Mouse (Mus musculus) MEL (cell line): ENCODE results near the gene Dpf3. TPM values are rescaled to one million over a fixed set of nuclear protein-coding genes. Genes with fewer than 3 reads are reported as not detected.

Experiments
- DNase-seq: peaks from one replicate; pipeline ENCODE4 v3.0.0; 2011; ENCODE audit warnings: low read depth, low spot score
- H3K27ac ChIP-seq: 2 replicates; pipeline ENCODE4 v1.5.1; 2012; ENCODE audit warnings: low read depth, mild to moderate bottlenecking, control low read depth, low read length, moderate library complexity; ENCODE audit not compliant: control insufficient read depth
- H3K27me3 ChIP-seq, 2 experiments: fragments of 150-350 bp in 1 of 2; sonication (generic) in 1 of 2; 2 replicates each; pipeline ENCODE4 v1.6.1; 2012; ENCODE audit warnings: low read length in 2 of 2, mild to moderate bottlenecking in 2 of 2, improper control_type of control experiment in 1 of 2, moderate library complexity in 1 of 2; ENCODE audit not compliant: insufficient read depth in 2 of 2, control insufficient read depth in 1 of 2
- H3K36me3 ChIP-seq, 2 experiments: 2 replicates each; pipeline ENCODE4 v1.6.1; 2012 to 2014; ENCODE audit warnings: low read length in 2 of 2, improper control_type of control experiment in 1 of 2, inconsistent platforms in 1 of 2, mild to moderate bottlenecking in 1 of 2; ENCODE audit not compliant: insufficient read depth in 2 of 2, control insufficient read depth in 1 of 2
- H3K4me1 ChIP-seq, 2 experiments: fragments of 150-350 bp in 1 of 2; sonication (generic) in 1 of 2; 2 replicates each; pipeline ENCODE4 v1.6.1; 2012; ENCODE audit warnings: low read length in 2 of 2, improper control_type of control experiment in 1 of 2, mild to moderate bottlenecking in 1 of 2; ENCODE audit not compliant: insufficient read depth in 2 of 2, control insufficient read depth in 1 of 2
- H3K4me3 ChIP-seq, 2 experiments: fragments of 150-350 bp in 1 of 2; sonication (generic) in 1 of 2; 2 replicates each; pipeline ENCODE4 v1.5.1; 2012; ENCODE audit warnings: low read depth in 2 of 2, low read length in 2 of 2, mild to moderate bottlenecking in 2 of 2, moderate library complexity in 2 of 2, control low read depth in 1 of 2, improper control_type of control experiment in 1 of 2; ENCODE audit not compliant: control insufficient read depth in 1 of 2, insufficient read depth in 1 of 2
- H3K79me2 ChIP-seq: 2 replicates; pipeline ENCODE4 v1.6.1; 2012; ENCODE audit warnings: mild to moderate bottlenecking, low read length, moderate library complexity; ENCODE audit not compliant: control insufficient read depth, poor library complexity, insufficient read depth
- H3K9ac ChIP-seq: 2 replicates; pipeline ENCODE4 v1.6.1; 2012; ENCODE audit warnings: low read depth, mild to moderate bottlenecking, control low read depth, low read length, moderate library complexity; ENCODE audit not compliant: control insufficient read depth, poor library complexity, severe bottlenecking
- H3K9me3 ChIP-seq: fragments of 150-350 bp; sonication (generic); replicated peaks from 2 replicates; pipeline ENCODE4 v1.6.1; 2012; ENCODE audit warnings: mild to moderate bottlenecking, low read length, improper control_type of control experiment, moderate library complexity; ENCODE audit not compliant: insufficient read depth
- CHD2 ChIP-seq: IDR thresholded peaks from 2 replicates; pipeline ENCODE4 v1.6.1; 2011; ENCODE audit warnings: low read length, improper control_type of control experiment
- ELF1 ChIP-seq: IDR thresholded peaks from 2 replicates; pipeline ENCODE4 v1.6.1; 2014; ENCODE audit warnings: low read depth, mild to moderate bottlenecking, inconsistent platforms, low read length, improper control_type of control experiment, moderate library complexity
- EP300 ChIP-seq, 2 experiments: IDR thresholded peaks; 2 replicates each; pipeline ENCODE4 v1.6.1; 2011; ENCODE audit warnings: improper control_type of control experiment in 2 of 2, low read length in 2 of 2, low read depth in 1 of 2, mild to moderate bottlenecking in 1 of 2
- ETS1 ChIP-seq: IDR thresholded peaks from 2 replicates; pipeline ENCODE4 v1.6.1; 2012; ENCODE audit warnings: low read depth, mild to moderate bottlenecking, inconsistent platforms, low read length, improper control_type of control experiment, moderate library complexity
- HCFC1 ChIP-seq: IDR thresholded peaks from 2 replicates; pipeline ENCODE4 v1.6.1; 2012; ENCODE audit warnings: low read depth, mild to moderate bottlenecking, inconsistent platforms, low read length, improper control_type of control experiment, moderate library complexity
- JUND ChIP-seq: IDR thresholded peaks from 2 replicates; pipeline ENCODE4 v1.6.1; 2011; ENCODE audit warnings: low read depth, mild to moderate bottlenecking, improper control_type of control experiment, low read length
- KAT2A ChIP-seq: conservative IDR thresholded peaks from 2 replicates; pipeline ENCODE4 v1.6.1; 2012; ENCODE audit warnings: low read depth, low read length, improper control_type of control experiment, inconsistent platforms
- MAFK ChIP-seq: IDR thresholded peaks from 2 replicates; pipeline ENCODE4 v1.6.1; 2011; ENCODE audit warnings: low read depth, mild to moderate bottlenecking, low read length, improper control_type of control experiment, borderline replicate concordance
- MAZ ChIP-seq: IDR thresholded peaks from 2 replicates; pipeline ENCODE4 v1.6.1; 2012; ENCODE audit warnings: low read depth, mild to moderate bottlenecking, inconsistent platforms, low read length, improper control_type of control experiment
- MXI1 ChIP-seq: IDR thresholded peaks from 2 replicates; pipeline ENCODE4 v1.6.1; 2011; ENCODE audit warnings: mild to moderate bottlenecking, low read depth, low read length, improper control_type of control experiment
- MYB ChIP-seq: IDR thresholded peaks from 2 replicates; pipeline ENCODE4 v1.6.1; 2011; ENCODE audit warnings: mild to moderate bottlenecking, low read depth, low read length, improper control_type of control experiment
- NRF1 ChIP-seq: IDR thresholded peaks from 2 replicates; pipeline ENCODE4 v1.6.1; 2014; ENCODE audit warnings: low read depth, mild to moderate bottlenecking, inconsistent platforms, low read length, improper control_type of control experiment, moderate library complexity; ENCODE audit not compliant: poor library complexity, insufficient read depth, severe bottlenecking
- POLR2AphosphoS2 ChIP-seq: IDR thresholded peaks from 2 replicates; pipeline ENCODE4 v1.6.1; 2011; ENCODE audit warnings: low read length, improper control_type of control experiment
- POLR2AphosphoS5 ChIP-seq: IDR thresholded peaks from 2 replicates; pipeline ENCODE4 v1.6.1; 2012; ENCODE audit warnings: low read depth, borderline replicate concordance, mild to moderate bottlenecking, inconsistent platforms, low read length, moderate library complexity, mixed read lengths
- RAD21 ChIP-seq: IDR thresholded peaks from 2 replicates; pipeline ENCODE4 v1.6.1; 2011; ENCODE audit warnings: mild to moderate bottlenecking, low read depth, low read length, improper control_type of control experiment
- RCOR1 ChIP-seq: IDR thresholded peaks from 2 replicates; pipeline ENCODE4 v1.6.1; 2012; ENCODE audit warnings: low read depth, mild to moderate bottlenecking, inconsistent platforms, low read length, improper control_type of control experiment
- SIN3A ChIP-seq: IDR thresholded peaks from 2 replicates; pipeline ENCODE4 v1.6.1; 2012; ENCODE audit warnings: low read length, improper control_type of control experiment, inconsistent platforms
- SMC3 ChIP-seq: IDR thresholded peaks from 2 replicates; pipeline ENCODE4 v1.6.1; 2011; ENCODE audit warnings: low read depth, low read length, improper control_type of control experiment
- TAL1 ChIP-seq: IDR thresholded peaks from 2 replicates; pipeline ENCODE4 v1.6.1; 2012; ENCODE audit warnings: mild to moderate bottlenecking, inconsistent platforms, low read length, moderate library complexity, mixed read lengths
- TCF12 ChIP-seq: IDR thresholded peaks from 2 replicates; pipeline ENCODE4 v1.6.1; 2014; ENCODE audit warnings: low read depth, mild to moderate bottlenecking, inconsistent platforms, low read length, improper control_type of control experiment, moderate library complexity
- UBTF ChIP-seq: IDR thresholded peaks from 2 replicates; pipeline ENCODE4 v1.6.1; 2012; ENCODE audit warnings: low read depth, mild to moderate bottlenecking, inconsistent platforms, low read length, improper control_type of control experiment, moderate library complexity, borderline replicate concordance; ENCODE audit not compliant: insufficient read depth
- ZKSCAN1 ChIP-seq: IDR thresholded peaks from 2 replicates; pipeline ENCODE4 v1.6.1; 2012; ENCODE audit warnings: low read depth, mild to moderate bottlenecking, inconsistent platforms, low read length, improper control_type of control experiment, moderate library complexity
- polyA plus RNA-seq, 2 experiments: library from polyadenylated mRNA; stranded (reverse) in 1 of 2; unstranded in 1 of 2; fragments of >175 nt in 1 of 2; fragments of >200 nt in 1 of 2; gene quantifications; 2 replicates each; pipeline versions ENCODE4 v1.2.1 to v1.2.4; 2012; ENCODE audit warnings: low replicate concordance in 2 of 2, low read depth in 1 of 2; ENCODE audit not compliant: insufficient read length in 2 of 2, insufficient read depth in 1 of 2, missing spikeins in 1 of 2
- total RNA-seq: library from RNA; depleted of rRNA; stranded (reverse); fragments of 300-350 nt; gene quantifications from 2 replicates; pipeline ENCODE4 v1.2.3, GENCODE M21; 2012

Gene Dpf3
- total and polyA plus RNA-seq, 3 experiments: 4.2 to 6.8 TPM; not detected in 1

- H3K9me3 ChIP-seq: no peaks in the 10 kb centered on the region
- no peaks in the 10 kb centered on the region for H3K36me3 ChIP-seq
- H3K27me3 ChIP-seq: no peaks in the 10 kb centered on the region
- no peak overlapping the region for H3K4me3 ChIP-seq
- no peak for DNase-seq
- H3K9ac ChIP-seq: no peak overlapping the region
- no peaks in the 10 kb centered on the region for H3K79me2 ChIP-seq
- no peaks in the 10 kb centered on the region for H3K4me1 ChIP-seq
- TF ChIP-seq KAT2A (no peak), MAZ (no peak), ZKSCAN1 (no peak), UBTF (no peak), CHD2 (no peak), NRF1 (no peak), TAL1 (no peak), SIN3A (no peak), HCFC1 (no peak), EP300 (IDR thresholded peaks at IDR 0.05; ENCODE audit: low read depth in 1 of 2, low read length in 2 of 2) (no peak), MXI1 (no peak), JUND (no peak), RCOR1 (no peak), ELF1 (no peak), MAFK (no peak), SMC3 (no peak), TCF12 (no peak), MYB (no peak)
- H3K27ac ChIP-seq: no peak overlapping the region
Observed at GRCm38 (mm10) chr12:83361801-83362200, 125.7 kb downstream of the Dpf3 start.

- TF ChIP-seq SMC3 (no peak), POLR2AphosphoS5 (no peak), POLR2AphosphoS2 (no peak), MYB (no peak), RAD21 (no peak), ZKSCAN1 (no peak), RCOR1 (no peak), ETS1 (no peak)
- no peak for DNase-seq
- H3K4me1 ChIP-seq: no peaks in the 10 kb centered on the region
- no peak overlapping the region for H3K4me3 ChIP-seq
- no peak overlapping the region for H3K9ac ChIP-seq
- H3K36me3 ChIP-seq: no peaks in the 10 kb centered on the region
- H3K79me2 ChIP-seq: no peaks in the 10 kb centered on the region
- H3K9me3 ChIP-seq: no peaks in the 10 kb centered on the region
- H3K27me3 ChIP-seq: no peaks in the 10 kb centered on the region
- no peak overlapping the region for H3K27ac ChIP-seq
Observed at GRCm38 (mm10) chr12:83352640-83353039, 134.9 kb downstream of the Dpf3 start.
